In genomic region chr6:57706721-57707120, GRCm38 (mm10) we compare ENCODE assay signal across 15 mouse cellular contexts. TPM values are rescaled to one million over a fixed set of nuclear protein-coding genes. Genes with fewer than 3 reads are reported as not detected.
DNase-seq lines count a peak whose midpoint lies in the region; ATAC-seq and TF ChIP-seq lines count a peak whose summit lies in the region.
"Had no signal": no experiment of that assay in that cellular context is flagged by ENCODE, and none has a peak within 500 bp of the region (broad histone marks: within the 10 kb centered on the region; RNA-seq: fewer than 3 reads in every experiment).

No protein-coding gene starts in this region.

- H3K9me3 ChIP-seq in liver, embryonic 12.5 days (replicated peaks) = no peaks in the 10 kb centered on the region
- H3K9me3 ChIP-seq in MEL (replicated peaks; ENCODE audit: insufficient read depth, low read length) = no peaks in the 10 kb centered on the region
- H3K9me3 ChIP-seq: kidney, embryonic 15.5 days; lung, embryonic 15.5 days had no signal

- H3K4me3 ChIP-seq in liver, adult 2 months (ENCODE audit: insufficient read depth, low read depth, low read length) = no peak overlapping the region; the same call in 1 of the 2 replicates
- H3K4me3 ChIP-seq in liver, embryonic 12.5 days = no peak overlapping the region
- H3K4me3 ChIP-seq in MEL (ENCODE audit: control insufficient read depth in 1 of 2, insufficient read depth in 1 of 2, low read depth in 2 of 2, low read length in 2 of 2) = peak overlapping the region in 1 of 2 experiments; percentile 60; a peak in 2 of 4 replicates
- H3K4me3 ChIP-seq: kidney, embryonic 15.5 days; lung, embryonic 15.5 days had no signal

- TF ChIP-seq CTCF in liver, adult 2 months (IDR thresholded peaks at IDR 0.05; ENCODE audit: low read depth, low read length) = no peak
- TF ChIP-seq CTCF in MEL (IDR thresholded peaks at IDR 0.05 in 2 of 3, conservative IDR thresholded peaks at IDR 0.05 in 1 of 3; ENCODE audit: control insufficient read depth in 1 of 3, insufficient read depth in 1 of 3, low read depth in 2 of 3, low read length in 3 of 3, poor library complexity in 1 of 3, severe bottlenecking in 1 of 3) = no peak

- H3K4me1 ChIP-seq in liver, adult 2 months (ENCODE audit: control insufficient read depth, insufficient read depth, low read length) = peaks cover 2% of the 10 kb centered on the region; the same call in 1 of the 2 replicates
- peaks cover 23% of the 10 kb centered on the region for H3K4me1 ChIP-seq in liver, embryonic 12.5 days
- H3K4me1 ChIP-seq in MEL (ENCODE audit: control insufficient read depth in 1 of 2, insufficient read depth in 2 of 2, low read length in 2 of 2) = peaks cover 7 to 11% of the 10 kb centered on the region in 2 experiments; a peak in 3 of 4 replicates
- H3K4me1 ChIP-seq: lung, embryonic 15.5 days had no signal

- TF ChIP-seq RAD21 in MEL (IDR thresholded peaks at IDR 0.05; ENCODE audit: low read depth, low read length) = no peak

- no peaks in the 10 kb centered on the region for H3K36me3 ChIP-seq in liver, adult 2 months (ENCODE audit: control insufficient read depth, insufficient read depth, low read length)
- no peaks in the 10 kb centered on the region for H3K36me3 ChIP-seq in liver, embryonic 12.5 days
- peaks cover 0 to 13% of the 10 kb centered on the region in 2 experiments; a peak in 2 of 4 replicates for H3K36me3 ChIP-seq in MEL (ENCODE audit: control insufficient read depth in 1 of 2, insufficient read depth in 2 of 2, low read length in 2 of 2)
- H3K36me3 ChIP-seq: kidney, embryonic 15.5 days; lung, embryonic 15.5 days had no signal

- DNase-seq in liver, adult 2 months (ENCODE audit: extremely low read depth, low read depth, low spot score) = peak; percentile 59
- DNase-seq in A20 (ENCODE audit: low read depth, low spot score) (peak; percentile 59), MEL (ENCODE audit: low read depth, low spot score) (peak; percentile 45)
- no peak for DNase-seq in right cerebral cortex, postnatal 4 days
- no peak for DNase-seq in layer of hippocampus, adult 11-12 months (ENCODE audit: low spot score)
- DNase-seq: cerebellum, postnatal 10 days; layer of hippocampus, postnatal 36 days; liver; right cerebral cortex, postnatal 14 days had no signal

- TF ChIP-seq EP300 in MEL (IDR thresholded peaks at IDR 0.05; ENCODE audit: low read depth in 1 of 2, low read length in 2 of 2) = no peak

- no peak overlapping the region for H3K27ac ChIP-seq in liver, adult 2 months (replicated peaks; ENCODE audit: insufficient read depth, low read depth, low read length)
- H3K27ac ChIP-seq in liver, embryonic 12.5 days = no peak overlapping the region
- no peak overlapping the region for H3K27ac ChIP-seq in MEL (ENCODE audit: control insufficient read depth, low read depth, low read length)
- H3K27ac ChIP-seq: hindbrain, postnatal 0 days; kidney, embryonic 15.5 days; lung, embryonic 15.5 days had no signal

- H3K79me2 ChIP-seq in liver, adult 2 months (ENCODE audit: control insufficient read depth, insufficient read depth, low read length) = peaks cover 2% of the 10 kb centered on the region; the same call in 1 of the 2 replicates
- peaks cover 3% of the 10 kb centered on the region; the same call in 1 of the 2 replicates for H3K79me2 ChIP-seq in MEL (ENCODE audit: control insufficient read depth, insufficient read depth, low read length, poor library complexity)

- no peak overlapping the region for H3K9ac ChIP-seq in liver, adult 2 months (ENCODE audit: low read depth, low read length)
- H3K9ac ChIP-seq in liver, embryonic 12.5 days = no peak overlapping the region
- H3K9ac ChIP-seq in MEL (ENCODE audit: control insufficient read depth, low read depth, low read length, poor library complexity, severe bottlenecking) = no peak overlapping the region; the same call in 1 of the 2 replicates
- H3K9ac ChIP-seq: kidney, embryonic 15.5 days; lung, embryonic 15.5 days had no signal

- no peak for TF ChIP-seq POLR2A in liver, adult 2 months (IDR thresholded peaks at IDR 0.05; ENCODE audit: extremely low read depth, insufficient read depth, low read length)
- no peak for TF ChIP-seq POLR2A in MEL (IDR thresholded peaks at IDR 0.05; ENCODE audit: control insufficient read depth in 1 of 2, insufficient read depth in 1 of 2, low read depth in 1 of 2, low read length in 2 of 2, poor library complexity in 1 of 2)

- no peak for ATAC-seq in liver, embryonic 12.5 days
- peak; percentile 24; the same call in 1 of the 2 replicates for ATAC-seq in megakaryocyte progenitor cell, adult 5-6 weeks (replicated peaks; ENCODE audit: poor library complexity)
- ATAC-seq: hindbrain, postnatal 0 days had no signal

- H3K4me2 ChIP-seq in liver, embryonic 12.5 days = no peak overlapping the region
- H3K4me2 ChIP-seq: kidney, embryonic 15.5 days; lung, embryonic 15.5 days; midbrain, embryonic 11.5 days had no signal

- WGBS in liver, adult 2 months = 46% methylated on average over 1 of the region's 1 CpGs
- WGBS in liver, embryonic 12.5 days (ENCODE audit: insufficient replicate concordance) = 91% methylated on average over 1 of the region's 1 CpGs

- H3K27me3 ChIP-seq in liver, adult 2 months (ENCODE audit: control insufficient read depth, insufficient read depth, low read length) = no peaks in the 10 kb centered on the region
- no peaks in the 10 kb centered on the region for H3K27me3 ChIP-seq in liver, embryonic 12.5 days (replicated peaks)
- H3K27me3 ChIP-seq in MEL (ENCODE audit: control insufficient read depth in 1 of 2, insufficient read depth in 2 of 2, low read length in 2 of 2) = no peaks in the 10 kb centered on the region
- H3K27me3 ChIP-seq: kidney, embryonic 15.5 days; lung, embryonic 15.5 days had no signal

TF ChIP-seq in MEL, 35 proteins besides CTCF, POLR2A, EP300 and RAD21:
- TF ChIP-seq ZNF384 (IDR thresholded peaks at IDR 0.05; ENCODE audit: low read depth, low read length) = no peak
- TF ChIP-seq GATA1 (IDR thresholded peaks at IDR 0.05; ENCODE audit: low read depth, low read length) = no peak
- TF ChIP-seq MEF2A (IDR thresholded peaks at IDR 0.05; ENCODE audit: extremely low read depth, insufficient replicate concordance, low read depth, low read length, poor library complexity, severe bottlenecking) = no peak
- peak; percentile 46; the same call in 1 of the 2 replicates for TF ChIP-seq SIN3A (IDR thresholded peaks at IDR 0.05; ENCODE audit: low read length)
- no peak for TF ChIP-seq NRF1 (IDR thresholded peaks at IDR 0.05; ENCODE audit: insufficient read depth, low read depth, low read length, poor library complexity, severe bottlenecking)
- TF ChIP-seq TAL1 (IDR thresholded peaks at IDR 0.05; ENCODE audit: low read length) = no peak
- TF ChIP-seq UBTF (IDR thresholded peaks at IDR 0.05; ENCODE audit: borderline replicate concordance, insufficient read depth, low read depth, low read length) = no peak
- TF ChIP-seq ZMIZ1 (IDR thresholded peaks at IDR 0.05; ENCODE audit: low read depth, low read length) = no peak
- TF ChIP-seq POLR2AphosphoS5 (IDR thresholded peaks at IDR 0.05; ENCODE audit: borderline replicate concordance, low read depth, low read length) = no peak
- no peak for TF ChIP-seq ELF1 (IDR thresholded peaks at IDR 0.05; ENCODE audit: low read depth, low read length)
- TF ChIP-seq ETS1 (IDR thresholded peaks at IDR 0.05; ENCODE audit: low read depth, low read length) = peak; percentile 46; the same call in 1 of the 2 replicates
- 0 out of 2 replicates have a peak, but pooled peaks have one; percentile 30 for TF ChIP-seq HCFC1 (IDR thresholded peaks at IDR 0.05; ENCODE audit: low read depth, low read length)
TF ChIP-seq in MEL: peak in this region for 3.

RNA-seq across cellular contexts. Expression of gene Lancl2, which starts 4.4 kb away (rescaled TPM):
- total RNA-seq in liver, adult 2 months (2014; rRNA removed) = 7.5 and 7.7 TPM in 2 replicates
- 1.5 and 3.2 TPM in 2 replicates for polyA plus RNA-seq in liver, adult 2 months (2012; rRNA removed)
- polyA plus RNA-seq in liver, embryonic 12.5 days (2016; fragmentation: Nextera tagmentation; extraction: Ambion mirVana) = 17.1 and 18.7 TPM in 2 replicates
- total RNA-seq in MEL (2012; rRNA removed) = 19.6 and 21.7 TPM in 2 replicates
- 10 to 100 TPM in 1 of 2 experiments, not detected in 1; 17.7 TPM for polyA plus RNA-seq in MEL (2012; ENCODE audit: insufficient read depth in 1 of 2, insufficient read length in 2 of 2, low read depth in 1 of 2, low replicate concordance in 2 of 2, missing spikeins in 1 of 2)
- total RNA-seq in megakaryocyte progenitor cell, adult 5-6 weeks (2015) = 30.8 and 41.8 TPM in 2 replicates
- 39.5 and 43.0 TPM in 2 replicates for total RNA-seq in megakaryocyte progenitor cell, adult 5-6 weeks (2017)

RNA-seq across cellular contexts. Expression of gene Pyurf, which starts 14.8 kb away (rescaled TPM):
- 20.3 and 20.9 TPM in 2 replicates for total RNA-seq in liver, adult 2 months (2014; rRNA removed)
- 16.1 and 20.5 TPM in 2 replicates for polyA plus RNA-seq in liver, adult 2 months (2012; rRNA removed)
- 8.7 and 9.1 TPM in 2 replicates for polyA plus RNA-seq in liver, embryonic 12.5 days (2016; fragmentation: Nextera tagmentation; extraction: Ambion mirVana)
- total RNA-seq in MEL (2012; rRNA removed) = 2.5 and 2.9 TPM in 2 replicates
- polyA plus RNA-seq in MEL (2012; ENCODE audit: insufficient read depth in 1 of 2, insufficient read length in 2 of 2, low read depth in 1 of 2, low replicate concordance in 2 of 2, missing spikeins in 1 of 2) = 1 to 10 TPM in 1 of 2 experiments, not detected in 1; 3.3 TPM
- total RNA-seq in megakaryocyte progenitor cell, adult 5-6 weeks (2015) = 7.3 and 8.8 TPM in 2 replicates
- total RNA-seq in megakaryocyte progenitor cell, adult 5-6 weeks (2017) = 13.1 and 15.8 TPM in 2 replicates

Comparison
In these comparisons a context has a peak if more than half of its experiments do, and no peak if none do; other contexts are left out.
1. DNase-seq: peak in liver, adult 2 months (single experiment), A20 (single experiment) and MEL (single experiment); none in right cerebral cortex, postnatal 4 days (single experiment) and layer of hippocampus, adult 11-12 months (single experiment).